Mouse (Mus musculus) embryonic stem cell, embryonic (primary cell): ENCODE measurements at regions not wholly inside any gene's neighbourhood (a gene's known extent, or its start where the extent isn't known, plus 50 kb on each side); places are given as distances from the start of the nearest gene placed in this dataset.

Source experiments
- CTCF ChIA-PET, 4 experiments: fragments of 300-600 bp in 2 of 4; fragments of 350-600 bp in 2 of 4; sonication (Branson Sonifier 250); formaldehyde crosslinking; loops; one replicate each; lab custom pipeline; 2022; ENCODE audit warnings: inconsistent platforms in 2 of 4; lab: Charles Lee
- POLR2A ChIA-PET, 4 experiments: fragments of 300-600 bp in 2 of 4; fragments of 350-600 bp in 2 of 4; sonication (Branson Sonifier 250); formaldehyde crosslinking; loops; one replicate each; lab custom pipeline; 2022; ENCODE audit warnings: antibody characterized with exemption in 4 of 4, inconsistent platforms in 1 of 4; lab: Charles Lee

GRCm38 (mm10) chr6:89035836-89036156 lies 133.7 kb downstream of the Tpra1 start:
- ChIA-PET POLR2A (no interaction called here), CTCF (no interaction called here)

GRCm38 (mm10) chr6:89037392-89037791 lies 135.3 kb downstream of the Tpra1 start:
- CTCF ChIA-PET, result interaction anchor here in 3 of 4 experiments (0.5 to 2.1 kb wide), 7 partner anchors 9 to 142 kb away, joined by 3 to 10 read pairs (median 3); no protein-coding TSS in a partner anchor
- POLR2A ChIA-PET, result interaction anchor here in 2 of 4 experiments (0.5 to 1.1 kb wide), 2 partner anchors 462 to 607 kb away, joined by 3 to 4 read pairs; no protein-coding TSS in a partner anchor

GRCm38 (mm10) chr6:89037901-89038300 lies 135.8 kb downstream of the Tpra1 start:
- ChIA-PET POLR2A (interaction anchor here in 2 of 4 experiments (0.5 to 1.1 kb wide), 3 partner anchors 191 to 606 kb away, joined by 3 to 4 read pairs (median 3); no protein-coding TSS in a partner anchor), CTCF (interaction anchor here (0.5 to 2.1 kb wide), 8 partner anchors 8 to 142 kb away, joined by 3 to 10 read pairs (median 3); no protein-coding TSS in a partner anchor)

- ChIA-PET POLR2A (interaction anchor here in 1 of 4 experiments (1.0 kb wide), 1 partner anchor 20 kb away, joined by 3 read pairs; no protein-coding TSS in a partner anchor), CTCF (no interaction called here)
These were observed 138.9 kb downstream of the Tpra1 start for GRCm38 (mm10) chr6:89040919-89041318.

- POLR2A ChIA-PET, result interaction anchor here in 1 of 4 experiments (0.8 to 1.5 kb wide), 2 partner anchors 8 to 596 kb away, joined by 3 to 5 read pairs; no protein-coding TSS in a partner anchor
- CTCF ChIA-PET, result interaction anchor here in 1 of 4 experiments (0.8 kb wide), 1 partner anchor 9 kb away, joined by 3 read pairs; no protein-coding TSS in a partner anchor
These were observed 140.6 kb downstream of the Tpra1 start for GRCm38 (mm10) chr6:89042478-89043239.

GRCm38 (mm10) chr6:89045436-89045966 lies 143.4 kb downstream of the Tpra1 start:
- POLR2A ChIA-PET, result interaction anchor here in 1 of 4 experiments (0.7 kb wide), 1 partner anchor 14 kb away, joined by 3 read pairs; no protein-coding TSS in a partner anchor

GRCm38 (mm10) chr6:89046476-89046875 lies 144.4 kb downstream of the Tpra1 start:
- CTCF ChIA-PET, result interaction anchor here in 3 of 4 experiments (0.5 to 2.6 kb wide), 25 partner anchors 9 to 1388 kb away, joined by 3 to 10 read pairs (median 3); partner anchors contain the start of gene Plxna1 (in 1 of the 3)
- POLR2A ChIA-PET, result interaction anchor here in 3 of 4 experiments (0.7 to 2.4 kb wide), 5 partner anchors 13 to 588 kb away, joined by 3 to 9 read pairs (median 3); no protein-coding TSS in a partner anchor

More at GRCm38 (mm10) chr6:89045436-89045966, 143.4 kb downstream of the Tpra1 start:
- CTCF ChIA-PET, result interaction anchor here in 3 of 4 experiments (0.6 to 2.6 kb wide), 9 partner anchors 8 to 509 kb away, joined by 3 to 10 read pairs (median 3); no protein-coding TSS in a partner anchor

GRCm38 (mm10) chr6:89047629-89048332 lies 145.7 kb downstream of the Tpra1 start:
- POLR2A ChIA-PET, result interaction anchor here in 1 of 4 experiments (2.4 kb wide), 1 partner anchor 11 kb away, joined by 9 read pairs; no protein-coding TSS in a partner anchor
- CTCF ChIA-PET, result interaction anchor here (0.6 to 2.6 kb wide), 14 partner anchors 8 to 621 kb away, joined by 3 to 10 read pairs (median 3); no protein-coding TSS in a partner anchor

- POLR2A ChIA-PET, result interaction anchor here in 1 of 4 experiments (0.8 kb wide), 1 partner anchor 10 kb away, joined by 5 read pairs; no protein-coding TSS in a partner anchor
- CTCF ChIA-PET, result interaction anchor here in 1 of 4 experiments (0.7 to 1.7 kb wide), 4 partner anchors 10 to 121 kb away, joined by 3 to 5 read pairs (median 4); no protein-coding TSS in a partner anchor
These were observed 147.2 kb downstream of the Tpra1 start for GRCm38 (mm10) chr6:89049290-89049689.

GRCm38 (mm10) chr6:89050575-89051270 lies 148.7 kb downstream of the Tpra1 start:
- ChIA-PET POLR2A (interaction anchor here in 1 of 4 experiments (0.6 kb wide), 1 partner anchor 498 kb away, joined by 3 read pairs; no protein-coding TSS in a partner anchor), CTCF (no interaction called here)

- CTCF ChIA-PET, result interaction anchor here in 1 of 4 experiments (0.7 kb wide), 1 partner anchor 137 kb away, joined by 3 read pairs; no protein-coding TSS in a partner anchor
These were observed 150.9 kb downstream of the Tpra1 start for GRCm38 (mm10) chr6:89052758-89053460.

GRCm38 (mm10) chr6:89054060-89054459 lies 152.0 kb downstream of the Tpra1 start:
- ChIA-PET POLR2A (interaction anchor here in 1 of 4 experiments (0.7 kb wide), 1 partner anchor 1002 kb away, joined by 3 read pairs; no protein-coding TSS in a partner anchor), CTCF (interaction anchor here in 1 of 4 experiments (0.7 kb wide), 1 partner anchor 29 kb away, joined by 3 read pairs; no protein-coding TSS in a partner anchor)

More at GRCm38 (mm10) chr6:89052758-89053460, 150.9 kb downstream of the Tpra1 start:
- POLR2A ChIA-PET, result interaction anchor here in 1 of 4 experiments (0.6 kb wide), 1 partner anchor 305 kb away, joined by 3 read pairs; no protein-coding TSS in a partner anchor

GRCm38 (mm10) chr6:89059431-89059975 lies 157.5 kb downstream of the Tpra1 start:
- ChIA-PET POLR2A (interaction anchor here in 3 of 4 experiments (0.6 to 1.5 kb wide), 9 partner anchors 11 to 585 kb away, joined by 3 to 9 read pairs (median 3); partner anchors contain the start of gene Podxl2 (in 1 of the 3)), CTCF (interaction anchor here in 1 of 4 experiments (0.5 to 0.9 kb wide), 2 partner anchors 14 to 163 kb away, joined by 3 read pairs; no protein-coding TSS in a partner anchor)

- POLR2A ChIA-PET, result interaction anchor here in 1 of 4 experiments (1.8 kb wide), 1 partner anchor 9 kb away, joined by 4 read pairs; no protein-coding TSS in a partner anchor
- CTCF ChIA-PET, result no interaction called here
These were observed 163.0 kb downstream of the Tpra1 start for GRCm38 (mm10) chr6:89064977-89065580.

- ChIA-PET POLR2A (no interaction called here), CTCF (interaction anchor here in 2 of 4 experiments (1.4 kb wide), 2 partner anchors 20 to 296 kb away, joined by 4 to 5 read pairs; partner anchors contain the start of gene Plxna1 (in 1 of the 2))
These were observed 164.5 kb downstream of the Tpra1 start for GRCm38 (mm10) chr6:89066588-89066987.
